Mouse (Mus musculus) stomach, embryonic 14.5 days (tissue): ENCODE measurements around the gene Mmp28. TPM values are rescaled to one million over a fixed set of nuclear protein-coding genes. Genes with fewer than 3 reads are reported as not detected.

ENCODE experiments used
- polyA plus RNA-seq: library from polyadenylated mRNA; unstranded; fragments of >200 nt; fragmentation: Nextera tagmentation; extraction: Ambion mirVana; gene quantifications from 2 replicates; pipeline ENCODE4 v1.2.1, GENCODE M21; 2014

Gene Mmp28
- polyA plus RNA-seq, 1 experiment from 2014 or later: 1.4 TPM

Other genes with a start within 250 kb of the Mmp28 start
- 0.14 TPM in 1 of 2 replicates, not detected in the other for gene Slfn14, start 176.3 kb downstream of the Mmp28 start, polyA plus RNA-seq
- gene Ap2b1, start 164.0 kb downstream of the Mmp28 start, polyA plus RNA-seq: 68.6 and 72.3 TPM in 2 replicates
- 15.9 and 16.7 TPM in 2 replicates for gene Pex12, start 160.5 kb downstream of the Mmp28 start, polyA plus RNA-seq
- 0.62 and 1.1 TPM in 2 replicates for gene Rasl10b, start 53.9 kb downstream of the Mmp28 start, polyA plus RNA-seq
- gene Gas2l2, start 33.6 kb downstream of the Mmp28 start, polyA plus RNA-seq: 0.10 TPM in 1 of 2 replicates, not detected in the other
- gene 1700020L24Rik, start 25.4 kb downstream of the Mmp28 start, polyA plus RNA-seq: 1.5 TPM in 1 of 2 replicates, not detected in the other
- gene Taf15, start 10.0 kb upstream of the Mmp28 start, polyA plus RNA-seq: 26.8 and 27.0 TPM in 2 replicates
- gene Heatr9, start 59.1 kb upstream of the Mmp28 start, polyA plus RNA-seq: not detected in 2 replicates
- 0.69 and 1.0 TPM in 2 replicates for gene Ccl5, start 67.4 kb upstream of the Mmp28 start, polyA plus RNA-seq
- 1.9 and 4.4 TPM in 2 replicates for gene Ccl9, start 115.6 kb upstream of the Mmp28 start, polyA plus RNA-seq
- gene Ccl6, start 130.0 kb upstream of the Mmp28 start, polyA plus RNA-seq: 2.2 and 3.4 TPM in 2 replicates
- gene Rpl9-ps1, start 182.6 kb upstream of the Mmp28 start, polyA plus RNA-seq: not detected in 2 replicates
- 0.46 TPM in 1 of 2 replicates, not detected in the other for gene Ccl3, start 186.3 kb upstream of the Mmp28 start, polyA plus RNA-seq
- 0.68 TPM in 1 of 2 replicates, not detected in the other for gene Ccl4, start 199.5 kb upstream of the Mmp28 start, polyA plus RNA-seq
- 1.2 and 2.0 TPM in 2 replicates for gene Wfdc17, start 240.9 kb upstream of the Mmp28 start, polyA plus RNA-seq
- 0.54 TPM in 1 of 2 replicates, not detected in the other for gene Wfdc18, start 245.9 kb upstream of the Mmp28 start, polyA plus RNA-seq